Mouse (Mus musculus): ENCODE measurements at regions not wholly inside any gene's neighbourhood (a gene's known extent, or its start where the extent isn't known, plus 50 kb on each side); places are given as distances from the start of the nearest gene placed in this dataset.

DNA sequence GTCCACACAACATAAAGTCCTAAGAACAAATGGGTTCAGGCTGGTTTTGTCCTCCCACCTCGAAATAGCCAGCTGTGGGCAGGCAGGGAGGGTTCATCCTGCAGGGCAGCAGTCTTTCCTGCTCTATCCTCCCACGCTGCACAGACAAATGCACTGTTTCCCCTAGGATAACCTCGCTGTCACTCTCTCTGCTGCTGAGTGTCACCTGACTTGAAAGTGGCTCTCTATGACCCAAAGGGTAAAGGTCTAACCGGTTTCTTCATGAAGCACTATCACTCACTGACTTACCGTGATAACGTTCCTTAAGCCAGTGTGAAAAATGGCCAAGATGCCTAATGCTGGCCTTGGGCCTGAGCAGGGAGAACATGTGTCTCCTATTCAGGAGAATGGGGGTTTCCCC is 78.2 kb upstream of the Spdye4c start:
- ATAC-seq (ENCODE audit: insufficient number of reproducible peaks, low FRiP score, low TSS enrichment), result no peak

DNA sequence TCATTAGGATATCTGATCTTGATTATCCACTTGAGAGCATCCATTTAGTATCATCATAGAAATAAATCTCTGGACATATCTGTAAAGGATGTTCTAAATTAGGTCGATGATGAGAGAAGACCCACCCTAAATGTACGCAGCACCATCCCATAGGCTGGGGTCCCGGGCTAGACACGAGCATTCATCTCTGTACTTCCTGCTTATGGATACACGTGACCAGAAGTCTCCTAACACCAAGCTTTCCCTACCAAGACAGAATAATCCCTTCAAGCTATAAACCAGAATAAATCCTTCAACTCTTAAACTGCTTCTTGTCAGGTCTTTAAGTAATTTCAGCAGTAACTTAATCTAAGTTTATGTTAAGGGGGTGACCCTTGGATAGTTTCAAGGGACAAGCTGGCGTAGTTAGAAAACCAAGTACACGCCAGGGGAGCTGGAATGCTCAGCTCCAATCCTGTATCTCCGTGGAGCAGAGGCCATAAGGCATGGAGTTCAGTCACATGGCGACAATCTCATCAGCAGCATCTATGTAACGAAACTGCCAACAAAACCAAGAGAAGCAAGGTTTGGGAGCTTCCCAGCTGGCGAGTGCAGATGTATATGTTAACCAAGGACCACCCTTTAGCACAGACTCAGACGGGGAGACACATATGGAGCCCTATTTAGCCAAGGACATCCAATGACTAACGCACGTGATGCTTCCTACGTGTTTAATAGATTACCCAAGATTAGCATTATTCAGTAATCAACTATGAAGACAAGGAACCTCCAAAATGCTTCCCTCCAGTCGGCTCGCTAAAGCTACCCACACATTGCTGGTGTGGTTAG is 76.3 kb upstream of the Spdye4c start:
- ATAC-seq (ENCODE audit: insufficient number of reproducible peaks, low FRiP score, low TSS enrichment), result no peak

DNA sequence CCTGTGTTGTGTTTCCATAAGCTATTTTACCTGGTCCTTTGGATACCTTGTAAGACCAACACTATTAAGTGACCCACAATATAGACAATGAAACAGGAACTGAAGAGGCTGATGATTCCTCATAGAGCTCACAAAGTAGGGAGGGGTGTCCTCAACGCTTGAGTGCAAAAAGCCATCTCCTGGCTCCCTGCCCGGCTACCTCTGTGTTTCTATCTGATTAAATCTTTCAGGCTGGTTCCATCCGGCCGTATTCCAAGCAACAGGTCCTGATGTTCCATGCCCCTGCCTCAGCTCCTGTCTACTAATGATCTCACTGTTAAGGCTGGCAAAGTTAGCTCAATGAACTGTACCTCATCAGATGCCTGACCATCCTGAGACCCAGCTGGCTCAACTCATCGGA is 75.3 kb upstream of the Spdye4c start:
- ATAC-seq (ENCODE audit: insufficient number of reproducible peaks, low FRiP score, low TSS enrichment), result no peak

DNA sequence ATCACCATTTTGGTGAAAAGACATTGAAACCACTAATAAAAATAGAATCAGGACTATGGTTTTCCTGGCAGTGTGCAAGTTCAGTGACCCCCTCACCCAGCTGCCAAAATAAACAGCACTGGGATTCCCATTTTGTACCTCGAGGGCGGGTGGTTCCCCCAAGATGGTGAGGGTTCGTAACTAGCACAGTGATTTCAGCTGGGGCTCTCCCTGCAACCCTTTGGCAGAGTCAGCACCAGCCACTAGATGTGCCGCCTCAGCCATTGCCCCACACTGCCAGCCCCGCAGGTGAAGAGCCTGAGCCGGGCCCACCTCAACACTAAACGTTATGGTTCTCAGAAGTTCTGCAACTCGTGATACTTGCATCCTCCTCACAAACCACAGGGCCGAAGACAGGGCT is 74.3 kb upstream of the Spdye4c start:
- ATAC-seq (ENCODE audit: insufficient number of reproducible peaks, low FRiP score, low TSS enrichment), result no peak

DNA sequence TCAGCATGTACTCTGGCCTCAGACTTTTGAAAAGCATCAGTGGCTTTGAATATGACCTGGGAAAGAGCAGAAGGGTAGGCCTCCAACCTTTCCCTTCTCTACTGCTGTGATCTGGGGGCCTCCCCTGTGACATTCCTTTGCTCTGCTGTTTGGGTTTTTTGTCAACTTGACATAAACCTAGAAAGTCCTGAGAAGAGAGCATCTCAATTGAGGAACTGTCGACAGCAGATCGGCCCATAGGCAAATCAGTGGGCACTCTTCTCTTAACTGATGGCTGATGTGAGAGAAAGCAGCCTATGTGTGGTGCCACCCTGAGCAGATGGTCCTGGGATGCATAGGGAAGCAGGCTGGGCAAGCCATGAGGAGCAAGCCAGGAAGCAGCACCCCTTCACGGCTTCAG is 72.9 kb upstream of the Spdye4c start:
- no peak for ATAC-seq (ENCODE audit: insufficient number of reproducible peaks, low FRiP score, low TSS enrichment)

DNA sequence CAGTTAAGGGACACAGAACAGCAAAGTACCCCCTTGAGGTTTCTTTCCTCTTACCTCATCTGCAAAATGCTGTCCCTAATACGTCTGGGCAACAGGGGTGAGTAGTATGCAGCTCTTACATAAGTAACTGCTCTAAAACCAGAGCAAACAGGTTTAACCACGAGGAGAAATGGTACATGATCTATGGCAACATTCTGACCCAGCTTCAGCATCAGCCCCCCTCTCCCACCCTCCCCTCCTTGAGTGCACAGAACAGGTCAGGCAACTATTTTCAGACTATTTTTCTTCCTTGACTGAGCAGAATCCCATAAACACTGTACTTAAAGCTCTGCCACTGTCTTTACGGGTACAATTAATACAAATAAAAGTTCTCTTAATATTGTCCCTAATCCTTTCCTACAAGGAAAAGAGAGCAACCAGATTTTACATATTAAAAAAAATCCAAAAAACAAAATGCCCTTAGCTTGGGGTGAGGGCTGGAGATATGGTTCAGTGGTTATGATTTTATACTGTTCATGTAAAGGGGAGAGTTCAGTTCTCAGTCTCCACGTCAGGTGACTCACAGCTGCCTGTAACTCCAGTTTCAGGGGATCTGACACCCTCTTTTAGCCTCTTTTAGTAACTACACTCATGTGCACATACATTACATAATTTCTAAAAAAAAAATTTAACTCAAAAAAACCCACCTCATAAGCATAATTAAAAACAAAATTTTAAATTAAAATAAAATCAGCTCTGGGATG is 69.1 kb upstream of the Spdye4c start:
- no peak for ATAC-seq (ENCODE audit: insufficient number of reproducible peaks, low FRiP score, low TSS enrichment)

DNA sequence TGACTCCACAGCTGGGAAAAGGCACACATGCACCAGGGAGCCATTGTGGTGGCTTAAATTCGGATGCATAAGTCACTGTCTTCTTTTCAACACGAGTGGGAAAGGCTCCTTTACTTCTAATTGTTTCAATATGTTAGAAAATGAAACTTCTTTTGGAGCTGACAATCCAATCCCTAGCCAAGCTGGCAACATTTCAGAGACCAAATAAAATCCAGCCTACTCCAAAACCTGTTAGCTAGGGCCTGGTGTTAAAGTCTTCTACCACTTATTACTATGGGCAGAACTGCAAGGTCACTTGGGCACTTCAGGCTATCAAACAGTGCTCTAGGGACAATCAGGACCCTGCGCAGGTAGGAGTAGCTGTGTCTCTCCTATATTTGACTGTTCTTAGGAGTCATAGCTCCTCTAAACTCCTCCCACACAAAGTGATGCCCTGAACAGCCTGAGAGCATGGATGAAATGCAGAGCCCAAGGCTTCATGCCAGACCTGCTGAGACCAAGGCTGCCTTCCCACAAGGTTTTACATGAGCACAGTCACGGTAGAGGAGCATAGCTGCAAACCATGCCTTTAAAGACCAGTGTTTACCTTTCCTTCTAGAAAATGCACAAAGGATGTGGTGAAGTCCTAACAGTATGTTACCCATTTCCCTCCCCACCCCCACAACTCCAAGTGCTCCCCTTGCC is 67.4 kb upstream of the Spdye4c start:
- ATAC-seq (ENCODE audit: insufficient number of reproducible peaks, low FRiP score, low TSS enrichment), result no peak

DNA sequence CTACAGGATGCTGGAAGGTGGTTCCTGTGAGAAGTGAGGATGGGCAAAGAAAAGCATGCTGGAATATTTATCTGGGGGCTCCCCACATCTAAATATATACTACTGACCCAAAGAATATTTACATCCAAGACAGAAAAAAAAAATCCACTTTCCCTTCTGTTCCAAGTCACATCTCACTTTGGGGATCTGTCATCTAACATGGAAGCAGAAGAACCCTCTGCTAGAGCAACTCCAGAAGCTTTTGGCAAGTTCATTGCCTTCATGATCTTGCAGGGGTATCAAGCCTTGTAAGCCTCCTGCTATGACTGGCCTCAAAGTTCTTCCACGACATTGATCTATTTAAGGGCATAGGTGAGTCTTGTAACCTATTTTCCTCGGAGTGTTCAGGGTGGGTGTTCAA is 64.9 kb upstream of the Spdye4c start:
- no peak for ATAC-seq (ENCODE audit: insufficient number of reproducible peaks, low FRiP score, low TSS enrichment)

DNA sequence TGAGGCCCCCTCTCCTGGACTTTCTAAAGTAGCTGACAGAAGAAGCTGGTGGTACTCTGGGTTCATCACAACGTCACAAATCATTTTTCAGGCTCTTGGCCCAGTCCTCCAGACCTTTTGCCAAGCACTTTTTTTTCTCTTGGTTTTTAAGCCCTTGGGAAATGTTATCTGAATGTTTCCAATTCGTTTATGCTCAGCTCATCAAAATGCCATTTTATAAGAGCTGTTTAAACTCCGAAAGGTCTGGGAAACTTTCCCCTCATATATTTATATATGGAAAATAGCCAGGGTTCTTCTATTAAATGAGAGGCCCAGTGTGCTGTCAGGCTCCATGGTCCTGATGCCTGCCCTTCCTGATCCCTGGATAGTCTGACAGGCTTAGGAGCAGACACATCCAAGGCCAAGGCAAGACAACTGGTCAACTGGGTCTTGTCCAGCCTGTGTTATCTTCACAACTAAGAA is 64.1 kb upstream of the Spdye4c start:
- no peak for ATAC-seq (ENCODE audit: insufficient number of reproducible peaks, low FRiP score, low TSS enrichment)

DNA sequence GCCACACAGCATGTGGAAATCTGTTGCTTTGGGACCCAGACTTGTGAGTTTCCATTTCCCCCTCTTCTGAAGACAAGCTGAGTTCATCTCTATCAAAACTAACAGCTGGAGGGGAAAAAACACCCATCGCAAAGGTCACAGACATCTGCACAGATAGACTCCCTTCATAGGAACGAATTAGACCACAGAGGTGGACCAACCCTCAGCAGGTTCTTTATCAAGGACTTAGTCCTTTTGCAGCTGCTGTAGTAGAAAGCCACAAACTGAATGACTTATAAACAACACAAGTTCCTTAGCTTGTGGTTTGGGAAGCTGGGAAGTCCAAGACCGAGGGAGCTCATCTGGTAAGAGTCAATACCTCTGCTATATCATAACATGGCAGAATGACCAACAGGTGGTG is 54.7 kb upstream of the Spdye4c start:
- no peak for ATAC-seq (ENCODE audit: insufficient number of reproducible peaks, low FRiP score, low TSS enrichment)

DNA sequence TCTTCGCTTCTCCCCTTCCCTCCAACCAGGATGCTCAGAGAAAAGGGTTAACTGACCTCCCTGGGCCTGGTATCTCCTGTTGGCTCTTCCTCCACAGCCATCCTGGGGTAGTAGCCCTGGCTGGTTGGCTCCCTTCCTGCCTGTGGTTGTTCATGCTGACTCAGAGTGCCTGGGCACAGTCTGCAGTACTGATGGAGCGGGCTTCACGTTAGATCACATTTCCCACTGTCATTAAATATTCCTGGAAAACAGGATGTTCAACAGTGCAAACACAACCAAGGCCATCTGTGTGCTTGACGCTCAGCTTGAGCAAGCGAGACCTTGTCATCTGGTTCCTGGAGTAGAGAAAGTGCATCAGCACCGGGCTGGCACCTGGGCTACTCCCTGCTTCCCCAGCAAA is 53.6 kb upstream of the Spdye4c start:
- ATAC-seq (ENCODE audit: insufficient number of reproducible peaks, low FRiP score, low TSS enrichment), result no peak

DNA sequence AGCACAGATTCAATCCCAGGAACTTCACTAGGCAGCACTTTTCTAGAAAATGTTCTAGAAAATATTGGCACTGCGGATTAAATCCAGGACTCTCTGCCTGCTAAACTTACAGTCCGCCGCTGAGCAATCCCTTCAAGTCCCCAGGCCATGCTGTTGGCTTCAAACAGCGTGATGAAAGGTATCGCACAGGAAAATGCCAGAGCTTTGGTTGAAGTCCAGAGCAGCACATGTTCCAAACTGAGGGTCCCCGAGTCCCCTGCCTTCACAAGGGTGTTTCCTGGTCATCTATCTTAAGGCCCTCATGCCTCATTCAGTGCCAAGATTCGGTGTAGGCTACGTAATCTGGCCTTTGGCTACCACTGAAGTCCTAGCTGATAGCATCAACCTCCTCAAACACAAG is 52.3 kb upstream of the Spdye4c start:
- no peak for ATAC-seq (ENCODE audit: insufficient number of reproducible peaks, low FRiP score, low TSS enrichment)

Measured in cerebellum, adult (tissue).